Mouse (Mus musculus) liver, embryonic 14.5 days (tissue): ENCODE data around the gene Pik3r3. TPM values are rescaled to one million over a fixed set of nuclear protein-coding genes. Genes with fewer than 3 reads are reported as not detected.
"Not testable (repeated sequence)": the region's sequence is repeated elsewhere in the genome, so short reads cannot be mapped to it uniquely, and the experiment has no call there.

ENCODE experiments used
- ATAC-seq: fragments of 200-750 bp; cut with Nextera tagmentation; 2 replicates; pipeline ENCODE4 v1.8.0; 2017; ENCODE audit warnings: moderate number of reproducible peaks, mild to moderate bottlenecking, moderate library complexity; ENCODE audit not compliant: insufficient read depth
- DNase-seq, 3 experiments: peaks; one replicate each; pipeline ENCODE4 v3.0.0-alpha.2; 2012 to 2013; ENCODE audit warnings: low read depth in 3 of 3, low spot score in 3 of 3
- H3K27ac ChIP-seq: fragments of 300-500 bp; sonication (generic); 2 replicates; pipeline ENCODE4 v1.5.1; 2014; ENCODE audit warnings: moderate library complexity, mild to moderate bottlenecking, control low read depth, inconsistent platforms
- H3K27me3 ChIP-seq: fragments of 300-500 bp; sonication (generic); 2 replicates; pipeline ENCODE4 v1.6.1; 2014; ENCODE audit warnings: mild to moderate bottlenecking, low read length, moderate library complexity; ENCODE audit not compliant: control insufficient read depth, insufficient read depth
- H3K36me3 ChIP-seq: fragments of 300-500 bp; sonication (generic); replicated peaks from 2 replicates; pipeline ENCODE4 v1.6.1; 2014; ENCODE audit warnings: low read depth; ENCODE audit not compliant: control insufficient read depth, insufficient read depth
- H3K4me1 ChIP-seq, 2 experiments: fragments of 200-500 bp in 1 of 2; fragments of 300-500 bp in 1 of 2; sonication (generic) in 1 of 2; replicated peaks; 2 replicates each; pipeline ENCODE4 v1.6.1; 2012 to 2014; ENCODE audit warnings: antibody characterized with exemption in 1 of 2, inconsistent platforms in 1 of 2, low read length in 1 of 2; ENCODE audit not compliant: control insufficient read depth in 2 of 2, insufficient read depth in 2 of 2
- H3K4me2 ChIP-seq: fragments of 300-500 bp; sonication (generic); 2 replicates; pipeline ENCODE4 v1.6.1; 2014; ENCODE audit warnings: low read depth, mild to moderate bottlenecking, control low read depth, moderate library complexity
- H3K4me3 ChIP-seq, 2 experiments: fragments of 200-500 bp in 1 of 2; fragments of 300-500 bp in 1 of 2; sonication (generic) in 1 of 2; 2 replicates each; pipeline ENCODE4 v1.5.1; 2012 to 2014; ENCODE audit warnings: low read depth in 2 of 2, low read length in 2 of 2, mild to moderate bottlenecking in 2 of 2, control low read depth in 1 of 2, inconsistent platforms in 1 of 2, moderate library complexity in 1 of 2; ENCODE audit not compliant: insufficient read depth in 1 of 2
- H3K9ac ChIP-seq: fragments of 300-500 bp; sonication (generic); replicated peaks from 2 replicates; pipeline ENCODE4 v1.6.1; 2014; ENCODE audit warnings: mild to moderate bottlenecking, control low read depth, moderate library complexity
- H3K9me3 ChIP-seq: fragments of 300-500 bp; sonication (generic); 2 replicates; pipeline ENCODE4 v1.6.1; 2016; ENCODE audit warnings: low read length, mixed read lengths; ENCODE audit not compliant: control insufficient read depth
- CTCF ChIP-seq: IDR thresholded peaks from 2 replicates; pipeline ENCODE4 v1.5.1; 2016; ENCODE audit warnings: antibody characterized with exemption, low read depth, control low read depth
- EP300 ChIP-seq: IDR thresholded peaks from 2 replicates; pipeline ENCODE4 v1.6.1; 2016; ENCODE audit warnings: antibody characterized with exemption, low read depth
- WGBS: fragments of 180-500 bp; shearing (Covaris S2); extraction: QIAGEN DNeasy Blood & Tissue Kit; methylation state at CpG from one replicate; pipeline ENCODE4 v1.1.7; 2014; ENCODE audit not compliant: insufficient replicate concordance; 5-methylcytosine and 5-hydroxymethylcytosine counted together
- polyA plus RNA-seq, 2 experiments: library from polyadenylated mRNA; depleted of rRNA in 1 of 2; stranded (reverse) in 1 of 2; unstranded in 1 of 2; fragments of >200 nt; fragmentation: Nextera tagmentation in 1 of 2; extraction: Ambion mirVana in 1 of 2; gene quantifications; 2 replicates each; pipeline versions ENCODE4 v1.2.1 to v1.2.3; 2012 to 2014

The Pik3r3 gene
- polyA plus RNA-seq, 2 experiments = 0.57 to 0.89 TPM

- Histone ChIP-seq H3K9ac (no peak overlapping the region), H3K4me2 (no peak overlapping the region), H3K36me3 (no peaks in the 10 kb centered on the region), H3K27ac (no peak overlapping the region), H3K4me1 (no peaks in the 10 kb centered on the region), H3K27me3 (no peaks in the 10 kb centered on the region), H3K4me3 (no peak overlapping the region), H3K9me3 (no peaks in the 10 kb centered on the region)
- no peak for ATAC-seq
- TF ChIP-seq CTCF (no peak), EP300 (no peak)
- no peak for DNase-seq
- WGBS = 53% methylated on average over 3 of the region's 3 CpGs
Observed at GRCm38 (mm10) chr4:116243377-116243776, 22.0 kb downstream of the Pik3r3 start.

DNA sequence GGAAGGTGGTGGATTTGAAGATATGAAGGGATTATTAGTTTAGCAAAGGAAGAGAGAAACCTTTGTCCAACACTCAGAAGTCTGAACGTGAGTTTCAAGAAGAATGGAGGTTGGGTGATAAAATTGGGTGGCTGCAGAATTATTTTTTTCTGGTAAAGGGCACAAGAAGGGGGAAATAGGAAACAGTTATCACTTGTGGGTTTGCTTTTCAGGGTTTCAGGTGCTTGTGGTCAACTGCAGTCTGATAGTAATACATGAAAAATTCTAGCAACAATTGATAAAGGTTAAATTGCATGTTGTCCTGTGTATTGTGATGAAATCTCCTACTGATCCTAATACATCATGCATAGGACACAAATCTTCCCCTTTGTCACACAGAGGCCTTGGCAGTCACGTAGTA, 22.8 kb downstream of the Pik3r3 start:
- ATAC-seq = no peak
- H3K9me3 ChIP-seq = no peaks in the 10 kb centered on the region
- WGBS = 20% methylated on average over 2 of the region's 2 CpGs

GRCm38 (mm10) chr4:116245926-116246325, 24.5 kb downstream of the Pik3r3 start:
- DNase-seq = peak; percentile 3 to 31 (median 17)
- ATAC-seq, H3K9ac ChIP-seq, H3K4me2 ChIP-seq, H3K9me3 ChIP-seq, H3K27me3 ChIP-seq, H3K4me1 ChIP-seq, H3K4me3 ChIP-seq, H3K27ac ChIP-seq, H3K36me3 ChIP-seq: not testable (repeated sequence)
- peak; percentile 66 for TF ChIP-seq CTCF
- WGBS = 11% methylated on average over 3 of the region's 3 CpGs

More for the DNA sequence above, 22.8 kb downstream of the Pik3r3 start:
- no peak for DNase-seq
- Histone ChIP-seq H3K27ac (no peak overlapping the region), H3K4me1 (no peaks in the 10 kb centered on the region), H3K27me3 (no peaks in the 10 kb centered on the region), H3K36me3 (no peaks in the 10 kb centered on the region), H3K9ac (no peak overlapping the region), H3K4me2 (no peak overlapping the region), H3K4me3 (no peak overlapping the region)
- TF ChIP-seq CTCF (no peak), EP300 (no peak)

DNA sequence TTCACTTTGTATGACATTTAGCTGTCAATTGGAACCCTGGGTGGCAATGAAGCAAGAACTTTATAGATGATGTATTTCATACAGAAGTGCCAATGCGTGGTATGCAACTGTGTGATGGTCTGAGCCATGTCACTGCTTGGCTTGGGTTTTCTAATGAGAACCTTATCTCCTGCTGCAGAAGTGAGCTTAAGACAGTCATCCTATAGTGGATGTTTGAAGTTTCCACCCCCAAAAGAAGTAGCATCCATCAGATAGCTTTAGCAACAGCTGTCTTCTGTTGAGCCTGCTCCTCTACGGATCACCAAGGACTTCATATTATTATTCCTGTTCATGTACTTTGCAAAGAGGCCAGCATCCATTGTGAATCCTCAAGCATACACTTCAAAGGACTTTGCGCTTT, 28.6 kb downstream of the Pik3r3 start:
- 0 out of 2 replicates have a peak, but pooled peaks have one; percentile 37 for ATAC-seq
- Histone ChIP-seq H3K27ac (no peak overlapping the region), H3K27me3 (no peaks in the 10 kb centered on the region; the same call in 1 of the 2 replicates), H3K4me2 (no peak overlapping the region), H3K36me3 (no peaks in the 10 kb centered on the region), H3K9me3 (no peaks in the 10 kb centered on the region), H3K4me3 (no peak overlapping the region), H3K4me1 (peaks cover 0 to 6% of the 10 kb centered on the region in 2 experiments; a peak in 1 of 4 replicates), H3K9ac (no peak overlapping the region)
- DNase-seq = no peak
- WGBS = 51% methylated on average over 3 of the region's 3 CpGs
- TF ChIP-seq EP300 (no peak), CTCF (no peak)

GRCm38 (mm10) chr4:116268220-116268619, 46.8 kb downstream of the Pik3r3 start:
- no peak overlapping the region for H3K27ac ChIP-seq
- H3K4me3 ChIP-seq = no peak overlapping the region
- H3K27me3 ChIP-seq = no peaks in the 10 kb centered on the region
- H3K4me2 ChIP-seq = no peak overlapping the region
- no peaks in the 10 kb centered on the region for H3K9me3 ChIP-seq
- TF ChIP-seq CTCF (no peak), EP300 (no peak)
- DNase-seq = no peak
- no peak overlapping the region for H3K9ac ChIP-seq
- no peaks in the 10 kb centered on the region for H3K4me1 ChIP-seq
- WGBS = 83% methylated on average over 6 of the region's 6 CpGs
- no peaks in the 10 kb centered on the region for H3K36me3 ChIP-seq
- ATAC-seq = no peak
